Mouse (Mus musculus): ENCODE data around the gene Prkcg. TPM values are rescaled to one million over a fixed set of nuclear protein-coding genes. Genes with fewer than 3 reads are reported as not detected.

Gene Prkcg
- total and polyA plus RNA-seq, 3 experiments: 0.15 to 3.0 (median 0.17) TPM

DNA sequence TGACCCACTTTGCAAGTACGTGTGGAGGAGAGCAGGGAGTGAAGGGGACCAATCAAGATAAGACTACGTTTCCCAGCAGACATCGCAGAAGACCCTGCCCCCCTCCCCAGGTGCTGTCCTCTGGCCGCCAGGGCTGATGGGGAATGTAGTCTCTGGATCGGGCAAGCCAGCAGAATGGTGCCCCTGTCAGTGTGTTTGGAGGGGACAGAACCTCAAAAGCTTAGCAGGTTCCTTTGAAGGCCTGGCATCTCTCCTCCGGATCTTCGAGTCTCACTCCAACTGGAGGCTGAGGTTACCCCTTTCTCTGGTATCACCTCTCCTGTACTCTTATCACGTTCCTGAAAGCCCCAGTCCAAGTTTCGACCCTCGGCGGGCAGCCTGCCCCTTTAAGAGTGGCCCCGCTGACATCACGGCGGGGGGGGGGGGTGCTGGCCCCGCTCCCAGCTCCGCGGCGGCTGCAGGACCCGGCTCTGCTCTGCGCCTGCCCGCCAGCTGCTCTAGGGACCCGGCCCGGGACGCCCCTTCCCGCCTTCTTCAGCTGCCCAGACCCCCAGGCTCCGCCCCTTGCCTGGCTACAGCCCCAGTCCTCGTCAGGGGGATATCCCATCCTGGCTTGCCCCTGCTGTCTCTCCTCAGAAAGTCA lies 42.7 kb downstream of the Prkcg start:
- Histone ChIP-seq H3K4me3 (replicated peaks in 1 of 3; ENCODE audit: low read depth in 2 of 3, low read length in 2 of 3, poor library complexity in 1 of 3) (no peak overlapping the region), H3K4me2 (ENCODE audit: insufficient read depth, low read depth, poor library complexity, severe bottlenecking) (peak overlapping the region; percentile 35; the same call in 1 of the 2 replicates), H3K36me3 (replicated peaks in 1 of 2; ENCODE audit: control insufficient read depth in 1 of 2, insufficient read depth in 1 of 2, low read length in 1 of 2) (no peaks in the 10 kb centered on the region), H3K79me2 (replicated peaks; ENCODE audit: control insufficient read depth, extremely low read depth, insufficient read depth, poor library complexity, severe bottlenecking) (no peaks in the 10 kb centered on the region), H3K27ac (ENCODE audit: insufficient read depth, low read depth) (no peak overlapping the region), H3K9me3 (replicated peaks; ENCODE audit: low read length) (no peaks in the 10 kb centered on the region), H3K4me1 (ENCODE audit: control insufficient read depth in 1 of 2, insufficient read depth in 2 of 2) (no peaks in the 10 kb centered on the region), H3K27me3 (replicated peaks) (peaks cover 4% of the 10 kb centered on the region), H3K9ac (ENCODE audit: insufficient read depth, low read depth) (no peak overlapping the region)
- DNase-seq (ENCODE audit: extremely low read depth): no peak
- in situ Hi-C loops (cut with MboI; ENCODE audit: low pct_ligation_motif_present, low pct_unique_long_range_greater_than_20kb, low sequenced_read_pairs) (no loop called here), dilution Hi-C loops (cut with MboI; ENCODE audit: extremely low pct_ligation_motif_present, extremely low pct_unique_long_range_greater_than_20kb, low sequenced_read_pairs) (no loop called here)
- no peak for TF ChIP-seq POLR2AphosphoS2 (IDR thresholded peaks at IDR 0.05; ENCODE audit: low read depth, low read length)
- TF ChIP-seq MAX (IDR thresholded peaks at IDR 0.05; ENCODE audit: low read length): no peak
- TF ChIP-seq USF1 (IDR thresholded peaks at IDR 0.05; ENCODE audit: low read depth, low read length): no peak
- TF ChIP-seq USF2 (conservative IDR thresholded peaks at IDR 0.05; ENCODE audit: low read depth, low read length): no peak
- TF ChIP-seq CTCF (conservative IDR thresholded peaks at IDR 0.05 in 1 of 2, IDR thresholded peaks at IDR 0.05 in 1 of 2; ENCODE audit: low read depth in 2 of 2, low read length in 2 of 2): no peak
- TF ChIP-seq SIN3A (IDR thresholded peaks at IDR 0.05; ENCODE audit: low read length): no peak
- TF ChIP-seq HCFC1 (IDR thresholded peaks at IDR 0.05; ENCODE audit: low read depth, low read length): peak; percentile 58
- TF ChIP-seq ZMIZ1 (IDR thresholded peaks at IDR 0.05; ENCODE audit: low read depth, low read length): no peak
- TF ChIP-seq MAZ (IDR thresholded peaks at IDR 0.05; ENCODE audit: low read depth, low read length): no peak

DNA sequence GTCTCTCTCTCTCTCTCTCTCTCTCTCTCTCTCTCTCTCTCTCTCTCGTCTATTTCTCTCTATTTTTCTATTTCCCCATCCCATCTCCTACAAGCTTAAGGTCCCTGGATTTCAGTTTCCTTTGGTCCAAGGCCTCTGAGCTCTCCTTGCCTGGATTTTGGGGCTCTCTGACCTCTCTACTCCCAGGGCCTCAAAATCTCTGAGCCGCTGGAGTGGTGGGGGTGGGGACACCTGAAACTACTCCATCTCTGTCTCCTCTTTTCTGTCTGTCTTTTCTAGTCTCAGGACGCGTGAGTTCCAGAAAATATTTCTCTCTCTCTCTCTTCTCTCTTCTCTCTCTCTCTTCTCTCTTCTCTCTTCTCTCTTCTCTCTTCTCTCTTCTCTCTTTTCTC lies 43.2 kb downstream of the Prkcg start:
- in situ Hi-C loops (cut with MboI; ENCODE audit: low pct_ligation_motif_present, low pct_unique_long_range_greater_than_20kb, low sequenced_read_pairs) (no loop called here), dilution Hi-C loops (cut with MboI; ENCODE audit: extremely low pct_ligation_motif_present, extremely low pct_unique_long_range_greater_than_20kb, low sequenced_read_pairs) (no loop called here)
- Histone ChIP-seq H3K9me3 (replicated peaks; ENCODE audit: low read length) (no peaks in the 10 kb centered on the region), H3K27ac (ENCODE audit: insufficient read depth, low read depth) (no peak overlapping the region), H3K4me3 (replicated peaks in 1 of 3; ENCODE audit: low read depth in 2 of 3, low read length in 2 of 3, poor library complexity in 1 of 3) (no peak overlapping the region), H3K36me3 (replicated peaks in 1 of 2; ENCODE audit: control insufficient read depth in 1 of 2, insufficient read depth in 1 of 2, low read length in 1 of 2) (no peaks in the 10 kb centered on the region), H3K27me3 (replicated peaks) (peaks cover 4% of the 10 kb centered on the region), H3K9ac (ENCODE audit: insufficient read depth, low read depth) (no peak overlapping the region), H3K4me1 (ENCODE audit: control insufficient read depth in 1 of 2, insufficient read depth in 2 of 2) (no peaks in the 10 kb centered on the region), H3K4me2 (ENCODE audit: insufficient read depth, low read depth, poor library complexity, severe bottlenecking) (peak overlapping the region; percentile 35; the same call in 1 of the 2 replicates), H3K79me2 (replicated peaks; ENCODE audit: control insufficient read depth, extremely low read depth, insufficient read depth, poor library complexity, severe bottlenecking) (no peaks in the 10 kb centered on the region)
- no peak for DNase-seq (ENCODE audit: extremely low read depth)
- TF ChIP-seq MAFK (IDR thresholded peaks at IDR 0.05; ENCODE audit: insufficient replicate concordance, low read length): no peak
- TF ChIP-seq GABPA (IDR thresholded peaks at IDR 0.05; ENCODE audit: insufficient replicate concordance, low read depth, low read length): no peak
- TF ChIP-seq POLR2AphosphoS2 (IDR thresholded peaks at IDR 0.05; ENCODE audit: low read depth, low read length): no peak
- TF ChIP-seq EP300 (IDR thresholded peaks at IDR 0.05; ENCODE audit: low read length): no peak
- no peak for TF ChIP-seq MEF2A (IDR thresholded peaks at IDR 0.05; ENCODE audit: borderline replicate concordance, low read depth, low read length)
- TF ChIP-seq TBP (conservative IDR thresholded peaks at IDR 0.05; ENCODE audit: low read depth, low read length): no peak
- TF ChIP-seq BHLHE40 (IDR thresholded peaks at IDR 0.05; ENCODE audit: low read depth, low read length): no peak
- TF ChIP-seq CHD1 (IDR thresholded peaks at IDR 0.05; ENCODE audit: low read depth, low read length): no peak
- TF ChIP-seq MAZ (IDR thresholded peaks at IDR 0.05; ENCODE audit: low read depth, low read length): no peak
- TF ChIP-seq PAX5 (IDR thresholded peaks at IDR 0.05; ENCODE audit: low read length): no peak
- no peak for TF ChIP-seq MYC (IDR thresholded peaks at IDR 0.05; ENCODE audit: low read depth, low read length)
- TF ChIP-seq SIN3A (IDR thresholded peaks at IDR 0.05; ENCODE audit: low read length): no peak
- TF ChIP-seq CHD2 (IDR thresholded peaks at IDR 0.05; ENCODE audit: low read length): no peak
- TF ChIP-seq ELF1 (IDR thresholded peaks at IDR 0.05; ENCODE audit: low read depth, low read length): no peak
